Mouse (Mus musculus) lung, embryonic 16.5 days (tissue): ENCODE measurements around the gene Esrra. TPM values are rescaled to one million over a fixed set of nuclear protein-coding genes. Genes with fewer than 3 reads are reported as not detected.
A peak's percentile ranks its signal among the peaks of the same experiment; 100 is the strongest.
"Not testable (repeated sequence)": the region's sequence is repeated elsewhere in the genome, so short reads cannot be mapped to it uniquely, and the experiment has no call there.

Experiments
- ATAC-seq: fragments of 200-750 bp; cut with Nextera tagmentation; 2 replicates; pipeline ENCODE4 v1.8.0; 2017; ENCODE audit warnings: low read depth, mild to moderate bottlenecking, moderate library complexity
- H3K27ac ChIP-seq: fragments of 300-500 bp; sonication (generic); 2 replicates; pipeline ENCODE4 v1.5.1; 2014; ENCODE audit warnings: mild to moderate bottlenecking, control low read depth, low read length
- H3K27me3 ChIP-seq: fragments of 300-500 bp; sonication (generic); 2 replicates; pipeline ENCODE4 v1.6.1; 2014; ENCODE audit warnings: low read depth, low read length, mixed read lengths; ENCODE audit not compliant: control insufficient read depth, insufficient read depth
- H3K36me3 ChIP-seq: fragments of 300-500 bp; sonication (generic); 2 replicates; pipeline ENCODE4 v1.6.1; 2014; ENCODE audit warnings: low read length; ENCODE audit not compliant: control insufficient read depth, insufficient read depth
- H3K4me1 ChIP-seq: fragments of 300-500 bp; sonication (generic); replicated peaks from 2 replicates; pipeline ENCODE4 v1.6.1; 2014; ENCODE audit warnings: low read length, mixed read lengths; ENCODE audit not compliant: control insufficient read depth, insufficient read depth
- H3K4me2 ChIP-seq: fragments of 300-500 bp; sonication (generic); 2 replicates; pipeline ENCODE4 v1.6.1; 2014; ENCODE audit warnings: low read depth, low read length, control low read depth
- H3K4me3 ChIP-seq: fragments of 300-500 bp; sonication (generic); 2 replicates; pipeline ENCODE4 v1.5.1; 2014; ENCODE audit warnings: mild to moderate bottlenecking, low read length, control low read depth
- H3K9ac ChIP-seq: fragments of 300-500 bp; sonication (generic); 2 replicates; pipeline ENCODE4 v1.6.1; 2014; ENCODE audit warnings: low read length, control low read depth
- H3K9me3 ChIP-seq: fragments of 300-500 bp; sonication (generic); 2 replicates; pipeline ENCODE4 v1.6.1; 2016; ENCODE audit warnings: low read length; ENCODE audit not compliant: control insufficient read depth
- WGBS: fragments of 180-500 bp; shearing (Covaris S2); extraction: QIAGEN DNeasy Blood & Tissue Kit; methylation state at CpG from one replicate; pipeline ENCODE4 v1.1.7; 2014; 5-methylcytosine and 5-hydroxymethylcytosine counted together
- polyA plus RNA-seq: library from polyadenylated mRNA; unstranded; fragments of >200 nt; fragmentation: Nextera tagmentation; extraction: Ambion mirVana; gene quantifications from 2 replicates; pipeline ENCODE4 v1.2.1, GENCODE M21; 2015

Gene Esrra
- polyA plus RNA-seq, 1 experiment from 2014 or later, result 8.5 TPM

GRCm38 (mm10) chr19:6915276-6915675, 6.3 kb downstream of the Esrra start:
- H3K36me3 ChIP-seq, result peaks cover 14% of the 10 kb centered on the region
- no peaks in the 10 kb centered on the region for H3K9me3 ChIP-seq
- peaks cover 12% of the 10 kb centered on the region for H3K4me1 ChIP-seq
- WGBS, result 68% methylated on average over 4 of the region's 4 CpGs
- no peak for ATAC-seq
- no peak overlapping the region for H3K4me2 ChIP-seq
- H3K9ac ChIP-seq, result no peak overlapping the region
- H3K27ac ChIP-seq, result no peak overlapping the region
- H3K27me3 ChIP-seq, result no peaks in the 10 kb centered on the region
- no peak overlapping the region for H3K4me3 ChIP-seq

GRCm38 (mm10) chr19:6914540-6914939, 7.1 kb downstream of the Esrra start:
- Histone ChIP-seq H3K9ac (no peak overlapping the region), H3K27ac (no peak overlapping the region), H3K4me3 (no peak overlapping the region), H3K4me1 (peaks cover 7% of the 10 kb centered on the region), H3K27me3 (no peaks in the 10 kb centered on the region), H3K36me3 (peaks cover 14% of the 10 kb centered on the region), H3K9me3 (no peaks in the 10 kb centered on the region), H3K4me2 (no peak overlapping the region)
- WGBS, result 90% methylated on average over 9 of the region's 9 CpGs
- no peak for ATAC-seq

GRCm38 (mm10) chr19:6913991-6914390, 7.6 kb downstream of the Esrra start:
- Histone ChIP-seq H3K36me3 (peaks cover 14% of the 10 kb centered on the region), H3K4me2 (no peak overlapping the region), H3K9me3 (no peaks in the 10 kb centered on the region), H3K27ac (no peak overlapping the region), H3K27me3 (no peaks in the 10 kb centered on the region), H3K4me1 (peaks cover 7% of the 10 kb centered on the region), H3K4me3 (no peak overlapping the region), H3K9ac (no peak overlapping the region)
- WGBS, result 68% methylated on average over 11 of the region's 11 CpGs
- no peak for ATAC-seq

- peaks cover 14% of the 10 kb centered on the region for H3K36me3 ChIP-seq
- no peak for ATAC-seq
- no peak overlapping the region for H3K9ac ChIP-seq
Measured at GRCm38 (mm10) chr19:6913036-6913435, 8.6 kb downstream of the Esrra start.

GRCm38 (mm10) chr19:6912205-6912970, 9.2 kb downstream of the Esrra start:
- H3K4me3 ChIP-seq, result no peak overlapping the region
- no peak overlapping the region for H3K9ac ChIP-seq
- no peaks in the 10 kb centered on the region for H3K27me3 ChIP-seq
- peaks cover 14% of the 10 kb centered on the region for H3K36me3 ChIP-seq
- H3K4me1 ChIP-seq, result peaks cover 17% of the 10 kb centered on the region
- WGBS, result 89% methylated on average over 15 of the region's 15 CpGs
- no peak overlapping the region for H3K4me2 ChIP-seq
- H3K27ac ChIP-seq, result no peak overlapping the region
- no peak for ATAC-seq
- H3K9me3 ChIP-seq, result no peaks in the 10 kb centered on the region

More at GRCm38 (mm10) chr19:6913036-6913435, 8.6 kb downstream of the Esrra start:
- no peaks in the 10 kb centered on the region for H3K27me3 ChIP-seq
- no peak overlapping the region for H3K27ac ChIP-seq
- H3K9me3 ChIP-seq, result no peaks in the 10 kb centered on the region
- peaks cover 14% of the 10 kb centered on the region for H3K4me1 ChIP-seq
- H3K4me3 ChIP-seq, result no peak overlapping the region
- 74% methylated on average over 6 of the region's 6 CpGs for WGBS
- H3K4me2 ChIP-seq, result no peak overlapping the region

- H3K4me2 ChIP-seq, result peak overlapping the region; percentile 75
- H3K36me3 ChIP-seq, result peaks cover 22% of the 10 kb centered on the region
- ATAC-seq, result no peak
- H3K27ac ChIP-seq, result no peak overlapping the region
- no peaks in the 10 kb centered on the region for H3K27me3 ChIP-seq
- H3K4me3 ChIP-seq, result no peak overlapping the region
- WGBS, result 83% methylated on average over 19 of the region's 19 CpGs
- no peaks in the 10 kb centered on the region for H3K9me3 ChIP-seq
- H3K9ac ChIP-seq, result no peak overlapping the region
- peaks cover 17% of the 10 kb centered on the region for H3K4me1 ChIP-seq
Measured at GRCm38 (mm10) chr19:6911101-6912074, 10.2 kb downstream of the Esrra start.

GRCm38 (mm10) chr19:6910306-6910705, 11.3 kb downstream of the Esrra start:
- H3K27me3 ChIP-seq, H3K9me3 ChIP-seq: not testable (repeated sequence)
- H3K36me3 ChIP-seq, result peaks cover 22% of the 10 kb centered on the region
- peaks cover 17% of the 10 kb centered on the region for H3K4me1 ChIP-seq
- WGBS, result 0% methylated on average over 26 of the region's 30 CpGs
- peak overlapping the region; percentile 75 for H3K4me2 ChIP-seq
- peak overlapping the region; percentile 99 for H3K27ac ChIP-seq
- H3K4me3 ChIP-seq, result peak overlapping the region; percentile 67
- peak overlapping the region; percentile 66 for H3K9ac ChIP-seq
- ATAC-seq, result peak; percentile 46

- Histone ChIP-seq H3K9ac (peak within 1 kb of the TSS; percentile 66), H3K4me2 (peak within 1 kb of the TSS; percentile 75), H3K27me3 (no peaks in the 10 kb centered on the region), H3K36me3 (peaks cover 22% of the 10 kb centered on the region), H3K9me3 (no peaks in the 10 kb centered on the region), H3K4me1 (peaks cover 17% of the 10 kb centered on the region), H3K27ac (peak within 1 kb of the TSS; percentile 99), H3K4me3 (peak within 1 kb of the TSS; percentile 67)
- under 1% methylated on average over 65 of the region's 65 CpGs for WGBS
- peak; percentile 96 for ATAC-seq
Measured at GRCm38 (mm10) chr19:6909507-6910289, 11.9 kb downstream of the Esrra start, which contains the start of the genes Trmt112 and Prdx5. Trmt112 (plus strand) TSS chr19:6909698. Prdx5 (minus strand) TSS chr19:6910106.
